Mouse (Mus musculus): ENCODE data around the gene Nfya. TPM values are rescaled to one million over a fixed set of nuclear protein-coding genes. Genes with fewer than 3 reads are reported as not detected.

Nfya gene
- polyA plus RNA-seq, 1 experiment from 2014 or later = 16.3 TPM

DNA sequence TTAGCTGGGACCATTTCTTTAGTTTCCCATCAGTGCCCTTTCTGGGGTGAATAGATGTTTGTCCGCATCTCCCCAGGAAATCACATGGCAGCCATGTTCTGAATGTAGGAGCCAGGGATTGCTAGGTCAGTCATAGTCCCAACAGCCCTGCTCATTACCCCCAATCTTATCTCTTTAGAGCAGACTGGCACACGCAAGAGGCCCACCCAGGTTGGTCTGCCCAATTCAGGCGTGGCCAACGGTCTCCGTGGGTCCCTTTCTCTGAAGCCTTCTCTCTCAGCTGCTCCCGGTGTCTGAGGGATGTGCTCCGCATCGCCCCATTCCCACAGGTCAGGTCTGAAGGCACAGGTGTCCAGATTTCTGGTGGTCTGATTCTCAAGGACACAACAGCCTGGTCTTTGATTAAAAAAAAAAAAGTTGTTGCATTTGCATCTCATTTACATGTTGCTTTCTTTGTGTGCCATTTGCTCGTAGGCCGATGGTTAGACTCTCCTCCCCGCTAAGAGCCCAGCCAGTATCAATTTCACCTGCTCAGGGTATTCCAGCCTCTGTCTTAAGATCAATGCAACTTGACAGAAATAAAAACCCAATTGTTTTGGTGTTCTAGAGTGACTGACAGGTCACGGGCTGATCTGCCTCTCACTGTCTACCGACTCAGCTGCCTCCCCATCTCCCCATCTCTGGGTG is 41.1 kb upstream of the Nfya start:
- no peaks in the 10 kb centered on the region for H3K4me1 ChIP-seq (ENCODE audit: control insufficient read depth, insufficient read depth, low read length)
- H3K9ac ChIP-seq (replicated peaks; ENCODE audit: low read depth, low read length) = no peak overlapping the region
- 79% methylated on average over 13 of the region's 13 CpGs for WGBS
- H3K4me3 ChIP-seq (ENCODE audit: low read depth, low read length) = no peak overlapping the region
- no peaks in the 10 kb centered on the region for H3K36me3 ChIP-seq (ENCODE audit: control insufficient read depth, insufficient read depth, low read length)
- H3K4me2 ChIP-seq (ENCODE audit: low read depth, low read length) = no peak overlapping the region
- H3K27me3 ChIP-seq (ENCODE audit: control insufficient read depth, insufficient read depth, low read length) = no peaks in the 10 kb centered on the region
- H3K9me3 ChIP-seq (ENCODE audit: control insufficient read depth, low read length) = no peaks in the 10 kb centered on the region
- no peak overlapping the region for H3K27ac ChIP-seq (ENCODE audit: low read depth, low read length)
- no peak for ATAC-seq (ENCODE audit: low read depth)

DNA sequence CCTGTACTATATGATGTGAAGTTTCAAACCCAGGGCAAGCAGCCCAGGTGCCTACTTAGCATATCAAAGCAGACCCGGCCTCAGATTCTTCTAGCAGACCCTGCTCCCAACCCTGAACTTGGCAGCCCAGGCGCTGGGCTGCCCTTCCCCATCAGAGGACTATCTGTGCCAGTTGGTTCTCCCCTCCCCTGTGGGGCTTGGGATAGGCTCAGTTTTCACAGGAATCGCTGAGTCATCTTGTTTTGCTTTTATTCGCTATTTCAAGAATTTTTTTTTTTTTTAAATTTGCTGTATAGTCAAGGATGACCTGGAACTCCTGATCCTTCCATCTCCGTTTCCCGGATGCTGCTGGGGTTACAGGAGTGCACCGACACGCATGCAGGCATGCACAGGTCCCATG is 38.0 kb upstream of the Nfya start:
- Histone ChIP-seq H3K9me3 (ENCODE audit: control insufficient read depth, low read length) (no peaks in the 10 kb centered on the region), H3K4me2 (ENCODE audit: low read depth, low read length) (no peak overlapping the region), H3K9ac (replicated peaks; ENCODE audit: low read depth, low read length) (no peak overlapping the region), H3K36me3 (ENCODE audit: control insufficient read depth, insufficient read depth, low read length) (no peaks in the 10 kb centered on the region), H3K4me1 (ENCODE audit: control insufficient read depth, insufficient read depth, low read length) (no peaks in the 10 kb centered on the region), H3K4me3 (ENCODE audit: low read depth, low read length) (no peak overlapping the region), H3K27ac (ENCODE audit: low read depth, low read length) (no peak overlapping the region), H3K27me3 (ENCODE audit: control insufficient read depth, insufficient read depth, low read length) (no peaks in the 10 kb centered on the region)
- 83% methylated on average over 8 of the region's 8 CpGs for WGBS
- ATAC-seq (ENCODE audit: low read depth) = no peak

DNA sequence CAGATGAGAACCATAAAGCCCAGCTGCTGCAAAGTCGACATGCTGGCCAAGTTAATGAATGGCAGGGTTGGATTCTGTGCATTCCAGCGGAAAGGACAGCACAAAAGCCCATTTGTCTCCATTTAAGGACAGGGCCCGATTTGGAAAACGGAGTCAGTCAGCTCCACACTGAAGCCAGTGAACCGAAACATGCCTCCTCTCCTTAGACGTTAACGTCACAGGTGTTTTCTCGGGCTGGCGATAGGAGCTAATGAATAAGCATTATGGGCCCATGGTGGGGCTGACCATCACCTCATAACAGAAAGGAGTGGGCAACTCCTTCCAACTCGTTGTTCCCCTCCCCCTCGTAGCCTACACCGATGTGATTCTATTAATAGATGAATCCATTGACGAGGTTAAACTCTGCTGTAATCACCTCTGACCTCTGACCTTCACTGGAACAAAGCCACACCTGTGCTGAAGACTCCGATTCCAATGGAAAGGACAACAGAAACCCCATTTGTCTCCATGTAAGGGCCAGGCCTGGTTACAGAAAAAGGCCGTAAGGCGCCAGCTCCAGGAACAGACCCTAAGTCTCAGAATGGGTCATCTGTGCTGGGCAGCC is 33.9 kb upstream of the Nfya start:
- no peaks in the 10 kb centered on the region for H3K9me3 ChIP-seq (ENCODE audit: control insufficient read depth, low read length)
- H3K27ac ChIP-seq (ENCODE audit: low read depth, low read length) = no peak overlapping the region
- H3K36me3 ChIP-seq (ENCODE audit: control insufficient read depth, insufficient read depth, low read length) = no peaks in the 10 kb centered on the region
- no peak overlapping the region for H3K9ac ChIP-seq (replicated peaks; ENCODE audit: low read depth, low read length)
- H3K4me3 ChIP-seq (ENCODE audit: low read depth, low read length) = no peak overlapping the region
- H3K27me3 ChIP-seq (ENCODE audit: control insufficient read depth, insufficient read depth, low read length) = no peaks in the 10 kb centered on the region
- WGBS = 55% methylated on average over 16 of the region's 16 CpGs
- H3K4me1 ChIP-seq (ENCODE audit: control insufficient read depth, insufficient read depth, low read length) = no peaks in the 10 kb centered on the region
- ATAC-seq (ENCODE audit: low read depth) = no peak
- H3K4me2 ChIP-seq (ENCODE audit: low read depth, low read length) = no peak overlapping the region

DNA sequence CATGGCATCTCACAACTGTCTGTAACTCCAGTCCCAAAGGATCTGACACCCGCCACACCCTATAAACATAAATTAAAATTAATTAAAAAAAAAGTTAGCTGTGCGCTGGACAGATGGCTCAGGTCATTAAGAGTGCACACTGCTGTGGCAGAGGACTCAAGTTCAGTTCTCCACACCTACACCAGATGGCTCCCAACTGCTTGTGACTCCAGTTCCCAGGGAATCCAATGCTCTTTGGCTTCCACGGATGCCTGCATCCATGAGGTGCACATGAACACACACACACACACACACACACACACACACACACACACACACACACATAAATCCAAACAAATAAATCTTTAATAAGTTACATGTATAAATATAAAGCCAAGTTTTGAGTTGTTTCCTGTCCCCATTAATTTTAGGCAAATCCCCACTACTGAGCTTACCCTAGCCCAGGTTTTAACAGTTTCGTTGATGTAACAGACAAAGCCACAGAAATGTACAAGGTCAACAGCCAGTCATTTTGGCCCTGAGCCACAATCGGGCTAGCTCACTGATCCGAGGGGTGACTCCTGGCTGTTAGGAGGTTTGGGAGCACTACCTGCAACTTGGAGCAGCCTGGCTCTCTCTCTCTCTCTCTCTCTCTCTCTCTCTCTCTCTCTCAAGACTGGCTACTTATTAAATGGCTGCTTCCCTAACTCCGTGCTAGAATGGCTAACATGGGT is 33.2 kb upstream of the Nfya start:
- 60% methylated on average over 7 of the region's 7 CpGs for WGBS
- no peak overlapping the region for H3K27ac ChIP-seq (ENCODE audit: low read depth, low read length)
- peak; percentile 68; the same call in 1 of the 2 replicates for ATAC-seq (ENCODE audit: low read depth)

DNA sequence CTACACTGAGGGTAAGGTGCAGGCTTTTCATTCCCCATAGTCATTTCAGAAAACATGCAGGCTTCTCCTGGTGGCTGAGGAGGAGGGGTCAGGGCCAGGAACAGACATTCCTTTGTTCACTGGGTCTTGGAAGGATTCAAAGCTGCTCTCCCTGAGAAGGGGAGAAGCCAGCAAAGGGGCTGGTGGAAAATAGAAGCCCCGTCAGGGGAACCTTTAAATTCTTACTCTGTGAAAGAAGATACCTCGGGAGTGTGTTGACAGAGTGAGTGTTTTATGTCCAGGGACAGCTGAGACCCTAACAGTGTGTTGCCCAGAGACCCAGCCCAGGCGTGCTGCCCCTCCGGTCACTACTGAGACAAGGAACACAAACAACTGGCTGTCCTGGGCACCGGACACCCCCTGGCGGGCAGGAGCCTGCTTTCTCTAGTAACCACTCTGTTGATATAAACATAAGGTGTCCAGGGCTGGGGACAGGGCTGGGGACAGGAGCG is 27.8 kb upstream of the Nfya start:
- Histone ChIP-seq H3K27me3 (ENCODE audit: control insufficient read depth, insufficient read depth, low read length) (no peaks in the 10 kb centered on the region), H3K9ac (replicated peaks; ENCODE audit: low read depth, low read length) (no peak overlapping the region), H3K4me3 (ENCODE audit: low read depth, low read length) (no peak overlapping the region), H3K36me3 (ENCODE audit: control insufficient read depth, insufficient read depth, low read length) (no peaks in the 10 kb centered on the region), H3K9me3 (ENCODE audit: control insufficient read depth, low read length) (no peaks in the 10 kb centered on the region), H3K4me2 (ENCODE audit: low read depth, low read length) (no peak overlapping the region), H3K4me1 (ENCODE audit: control insufficient read depth, insufficient read depth, low read length) (no peaks in the 10 kb centered on the region; the same call in 1 of the 2 replicates), H3K27ac (ENCODE audit: low read depth, low read length) (peak overlapping the region; percentile 52; the same call in 1 of the 2 replicates)
- 28% methylated on average over 7 of the region's 7 CpGs for WGBS
- ATAC-seq (ENCODE audit: low read depth) = peak; percentile 76; the same call in 1 of the 2 replicates

More for the DNA sequence above, 33.2 kb upstream of the Nfya start:
- Histone ChIP-seq H3K4me2 (ENCODE audit: low read depth, low read length) (no peak overlapping the region), H3K9me3 (ENCODE audit: control insufficient read depth, low read length) (no peaks in the 10 kb centered on the region), H3K9ac (replicated peaks; ENCODE audit: low read depth, low read length) (no peak overlapping the region), H3K27me3 (ENCODE audit: control insufficient read depth, insufficient read depth, low read length) (no peaks in the 10 kb centered on the region), H3K4me1 (ENCODE audit: control insufficient read depth, insufficient read depth, low read length) (no peaks in the 10 kb centered on the region), H3K4me3 (ENCODE audit: low read depth, low read length) (no peak overlapping the region), H3K36me3 (ENCODE audit: control insufficient read depth, insufficient read depth, low read length) (no peaks in the 10 kb centered on the region)

DNA sequence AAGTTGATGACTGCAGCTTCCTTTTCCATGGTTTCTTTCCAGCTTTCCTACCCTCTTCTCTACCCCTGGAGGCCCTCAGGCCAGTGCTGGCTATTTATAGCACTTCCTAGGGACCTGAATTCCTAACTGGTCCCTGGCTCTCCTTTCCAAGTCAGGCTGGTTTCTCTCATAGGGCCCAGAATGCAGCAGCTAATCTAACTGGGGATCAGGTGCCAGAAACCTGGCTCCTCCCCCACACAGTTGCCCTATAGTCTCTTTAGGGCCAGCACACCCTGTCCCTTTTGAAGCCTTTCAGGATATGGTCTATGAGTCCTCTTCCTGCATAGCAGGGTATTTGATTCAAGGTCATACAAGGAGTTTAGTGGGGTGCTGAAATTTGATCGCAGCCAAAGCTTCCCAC is 26.8 kb upstream of the Nfya start:
- H3K36me3 ChIP-seq (ENCODE audit: control insufficient read depth, insufficient read depth, low read length) = no peaks in the 10 kb centered on the region
- no peaks in the 10 kb centered on the region for H3K27me3 ChIP-seq (ENCODE audit: control insufficient read depth, insufficient read depth, low read length)
- WGBS = 81% methylated on average over 1 of the region's 1 CpGs
- H3K9ac ChIP-seq (replicated peaks; ENCODE audit: low read depth, low read length) = no peak overlapping the region
- H3K4me1 ChIP-seq (ENCODE audit: control insufficient read depth, insufficient read depth, low read length) = no peaks in the 10 kb centered on the region; the same call in 1 of the 2 replicates
- H3K9me3 ChIP-seq (ENCODE audit: control insufficient read depth, low read length) = no peaks in the 10 kb centered on the region
- no peak overlapping the region for H3K27ac ChIP-seq (ENCODE audit: low read depth, low read length)
- no peak overlapping the region for H3K4me3 ChIP-seq (ENCODE audit: low read depth, low read length)
- H3K4me2 ChIP-seq (ENCODE audit: low read depth, low read length) = no peak overlapping the region
- no peak for ATAC-seq (ENCODE audit: low read depth)

DNA sequence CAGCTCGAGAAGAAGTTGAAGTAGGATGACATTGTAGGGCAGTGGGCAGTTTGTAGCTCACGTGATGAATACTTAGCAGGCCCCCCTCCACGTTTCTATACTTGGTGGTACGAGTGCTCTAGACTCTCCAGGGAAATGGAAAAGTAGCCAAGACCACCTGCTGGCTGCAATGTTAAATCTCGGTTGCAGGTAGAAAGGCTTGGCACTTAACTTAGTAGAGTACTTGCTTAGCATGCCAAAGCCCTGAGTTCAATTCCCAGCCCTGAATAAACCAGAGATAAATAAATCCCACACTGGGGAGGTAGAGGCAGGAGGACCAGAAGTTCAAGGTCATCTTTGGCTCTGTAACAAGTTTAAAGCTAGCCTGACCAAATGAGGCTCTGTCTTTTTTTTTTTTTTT is 24.8 kb upstream of the Nfya start:
- no peaks in the 10 kb centered on the region for H3K9me3 ChIP-seq (ENCODE audit: control insufficient read depth, low read length)
- no peak for ATAC-seq (ENCODE audit: low read depth)
- H3K9ac ChIP-seq (replicated peaks; ENCODE audit: low read depth, low read length) = no peak overlapping the region
- 81% methylated on average over 5 of the region's 5 CpGs for WGBS
- no peak overlapping the region for H3K27ac ChIP-seq (ENCODE audit: low read depth, low read length)
- no peak overlapping the region for H3K4me3 ChIP-seq (ENCODE audit: low read depth, low read length)
- no peak overlapping the region for H3K4me2 ChIP-seq (ENCODE audit: low read depth, low read length)
- H3K36me3 ChIP-seq (ENCODE audit: control insufficient read depth, insufficient read depth, low read length) = no peaks in the 10 kb centered on the region
- H3K4me1 ChIP-seq (ENCODE audit: control insufficient read depth, insufficient read depth, low read length) = no peaks in the 10 kb centered on the region; the same call in 1 of the 2 replicates
- no peaks in the 10 kb centered on the region for H3K27me3 ChIP-seq (ENCODE audit: control insufficient read depth, insufficient read depth, low read length)

DNA sequence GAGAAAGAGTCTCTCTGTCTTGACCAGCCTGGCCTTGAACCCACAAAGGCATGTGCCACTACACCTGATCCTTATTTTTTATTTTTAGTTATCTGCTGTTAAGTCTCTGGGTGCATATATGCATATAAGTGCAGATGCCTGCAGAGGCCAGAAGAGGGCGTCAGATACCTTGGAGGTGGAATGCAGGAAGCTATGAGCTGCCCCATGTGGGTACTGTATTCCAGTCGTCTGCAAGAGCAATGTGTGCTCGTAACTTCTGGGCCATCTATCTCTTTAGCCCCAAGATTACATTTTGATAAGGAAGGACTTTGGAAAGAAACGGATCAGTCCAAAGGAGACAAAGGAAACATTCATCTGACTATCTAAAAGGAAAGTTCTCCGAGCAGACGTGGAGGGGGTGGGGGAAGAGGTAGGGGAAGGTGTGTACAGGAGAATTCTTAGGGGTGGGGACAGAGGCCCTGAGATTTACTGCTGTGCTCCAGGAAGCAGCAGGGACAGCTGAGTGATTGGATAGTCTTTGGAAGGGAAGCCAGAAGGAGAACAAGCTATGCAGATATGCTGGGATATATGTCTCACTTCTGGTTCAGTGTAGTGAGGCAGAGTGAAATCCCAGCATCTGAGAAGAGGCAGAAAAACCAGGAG is 24.1 kb upstream of the Nfya start:
- H3K36me3 ChIP-seq (ENCODE audit: control insufficient read depth, insufficient read depth, low read length) = no peaks in the 10 kb centered on the region
- H3K27ac ChIP-seq (ENCODE audit: low read depth, low read length) = no peak overlapping the region
- no peaks in the 10 kb centered on the region for H3K27me3 ChIP-seq (ENCODE audit: control insufficient read depth, insufficient read depth, low read length)
- no peaks in the 10 kb centered on the region for H3K9me3 ChIP-seq (ENCODE audit: control insufficient read depth, low read length)
- H3K9ac ChIP-seq (replicated peaks; ENCODE audit: low read depth, low read length) = no peak overlapping the region
- no peak for ATAC-seq (ENCODE audit: low read depth)
- H3K4me2 ChIP-seq (ENCODE audit: low read depth, low read length) = no peak overlapping the region
- no peaks in the 10 kb centered on the region; the same call in 1 of the 2 replicates for H3K4me1 ChIP-seq (ENCODE audit: control insufficient read depth, insufficient read depth, low read length)
- H3K4me3 ChIP-seq (ENCODE audit: low read depth, low read length) = no peak overlapping the region
- 71% methylated on average over 6 of the region's 6 CpGs for WGBS

All from neural tube, embryonic 14.5 days (tissue).